Mouse (Mus musculus): Measurements from ENCODE around the gene Kif14. TPM values are rescaled to one million over a fixed set of nuclear protein-coding genes. Genes with fewer than 3 reads are reported as not detected.

Gene Kif14
- 15.2 and 16.6 TPM in 2 replicates for total RNA-seq (2023)

GRCm38 (mm10) chr1:136466143-136466811 lies at the start of gene Kif14:
Gene Kif14 (plus strand): TSS chr1:136466343.

Other genes starting within 250 kb of the Kif14 start
- gene Inava, start 232.1 kb upstream of the Kif14 start, total RNA-seq (2023), result not detected in 2 replicates
- not detected in 2 replicates for gene Gpr25, start 205.5 kb upstream of the Kif14 start, total RNA-seq (2023)
- gene Camsap2, start 120.2 kb upstream of the Kif14 start, total RNA-seq (2023), result 7.0 and 11.3 TPM in 2 replicates
- 2.9 and 3.6 TPM in 2 replicates for gene Ddx59, start 51.1 kb upstream of the Kif14 start, total RNA-seq (2023)
- 27.1 TPM in 2 replicates for gene Zfp281, start 158.6 kb downstream of the Kif14 start, total RNA-seq (2023)

Data from neutrophil, adult 65 days (primary cell).